ENCODE assay signal across 8 mouse cellular contexts in the genomic region with DNA sequence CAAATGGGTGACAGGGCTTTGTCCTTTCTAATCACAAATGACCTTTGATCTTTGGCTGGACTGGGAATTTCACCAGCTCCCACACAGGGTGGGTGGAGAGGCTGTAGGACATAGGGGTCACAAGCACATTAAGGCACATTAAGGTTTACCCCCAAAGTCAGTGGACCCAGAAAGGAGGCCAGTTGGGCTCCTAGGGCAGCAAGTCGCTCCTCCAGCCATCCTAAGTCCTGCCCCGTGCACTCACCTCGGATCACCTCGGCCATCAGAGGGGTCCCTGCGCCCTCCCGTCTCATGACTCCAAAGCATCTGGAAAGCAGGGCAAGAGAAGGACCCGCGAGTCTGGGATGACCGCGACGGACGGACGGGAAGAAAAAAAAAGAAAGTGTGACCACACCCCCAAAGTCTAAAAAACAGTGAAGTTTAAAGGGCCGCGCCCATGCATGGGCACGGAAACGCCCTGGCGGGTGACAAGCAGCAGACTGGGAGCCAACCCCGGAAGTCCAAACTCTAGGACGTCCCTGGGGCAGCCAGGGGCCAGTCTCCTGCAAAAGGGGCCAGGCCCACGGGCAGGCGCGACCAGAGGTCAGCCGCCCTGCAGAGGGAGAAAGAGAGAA. TPM values are rescaled to one million over a fixed set of nuclear protein-coding genes. Genes with fewer than 3 reads are reported as not detected.
A peak's percentile ranks its signal among the peaks of the same experiment; 100 is the strongest.
DNase-seq lines count a peak whose midpoint lies in the region; ATAC-seq and TF ChIP-seq lines count a peak whose summit lies in the region.

No protein-coding gene starts in this region.

- in situ Hi-C loops in CH12.LX (cut with MboI; ENCODE audit: low pct_ligation_motif_present, low pct_unique_long_range_greater_than_20kb, low sequenced_read_pairs), result loop anchor here (5.0 to 10.0 kb wide), 2 partner anchors 64 to 197 kb away; a partner anchor contains a TSS

- no peaks in the 10 kb centered on the region for H3K27me3 ChIP-seq in CH12.LX (replicated peaks)
- H3K27me3 ChIP-seq in forebrain, embryonic 10.5 days (ENCODE audit: poor library complexity, severe bottlenecking), result no peaks in the 10 kb centered on the region
- H3K27me3 ChIP-seq in limb, embryonic 12.5 days, result no peaks in the 10 kb centered on the region
- peaks cover 9% of the 10 kb centered on the region; the same call in 1 of the 2 replicates for H3K27me3 ChIP-seq in midbrain, embryonic 12.5 days
- no peaks in the 10 kb centered on the region for H3K27me3 ChIP-seq in stomach, embryonic 16.5 days (ENCODE audit: control insufficient read depth, insufficient read depth, low read length)

- TF ChIP-seq CTCF in CH12.LX (conservative IDR thresholded peaks at IDR 0.05 in 1 of 2, IDR thresholded peaks at IDR 0.05 in 1 of 2; ENCODE audit: low read depth in 2 of 2, low read length in 2 of 2), result no peak

- no peak for TF ChIP-seq RAD21 in CH12.LX (IDR thresholded peaks at IDR 0.05; ENCODE audit: low read depth, low read length)

- peak overlapping the region; percentile 54 for H3K27ac ChIP-seq in CH12.LX (ENCODE audit: insufficient read depth, low read depth)
- H3K27ac ChIP-seq in forebrain, embryonic 10.5 days, result peak overlapping the region; percentile 77
- no peak overlapping the region for H3K27ac ChIP-seq in limb, embryonic 12.5 days
- no peak overlapping the region for H3K27ac ChIP-seq in midbrain, embryonic 12.5 days (replicated peaks)
- H3K27ac ChIP-seq in stomach, embryonic 16.5 days (ENCODE audit: low read length), result peak overlapping the region; percentile 76

- ATAC-seq in limb, embryonic 12.5 days (ENCODE audit: insufficient number of reproducible peaks, insufficient read depth, low FRiP score, low TSS enrichment, low read depth), result peak; percentile 67
- peak; percentile 75 for ATAC-seq in midbrain, embryonic 12.5 days (ENCODE audit: low FRiP score, low read depth)
- ATAC-seq in stomach, embryonic 16.5 days (ENCODE audit: insufficient read depth, low FRiP score), result peak; percentile 91

- peak overlapping the region; percentile 55 for H3K9ac ChIP-seq in CH12.LX (ENCODE audit: insufficient read depth, low read depth)
- peak overlapping the region; percentile 56 for H3K9ac ChIP-seq in limb, embryonic 12.5 days (replicated peaks)
- peak overlapping the region; percentile 54 for H3K9ac ChIP-seq in midbrain, embryonic 12.5 days (replicated peaks)
- peak overlapping the region; percentile 81 for H3K9ac ChIP-seq in stomach, embryonic 16.5 days (ENCODE audit: low read length)

- peak overlapping the region; percentile 71 to 86 (median 76) for H3K4me3 ChIP-seq in CH12.LX (replicated peaks in 1 of 3; ENCODE audit: low read depth in 2 of 3, low read length in 2 of 3, poor library complexity in 1 of 3)
- peak overlapping the region; percentile 60 for H3K4me3 ChIP-seq in forebrain, embryonic 10.5 days
- peak overlapping the region; percentile 57 for H3K4me3 ChIP-seq in limb, embryonic 12.5 days (replicated peaks)
- peak overlapping the region; percentile 46 for H3K4me3 ChIP-seq in midbrain, embryonic 12.5 days
- H3K4me3 ChIP-seq in stomach, embryonic 16.5 days (replicated peaks; ENCODE audit: low read length), result peak overlapping the region; percentile 64

- no peak for TF ChIP-seq EP300 in CH12.LX (IDR thresholded peaks at IDR 0.05; ENCODE audit: low read length)

- dilution Hi-C loops in CH12.LX (cut with MboI; ENCODE audit: extremely low pct_ligation_motif_present, extremely low pct_unique_long_range_greater_than_20kb, low sequenced_read_pairs), result no loop called here

- WGBS in forebrain, embryonic 10.5 days, result 2% methylated on average over 24 of the region's 24 CpGs
- WGBS in limb, embryonic 12.5 days, result 1% methylated on average over 24 of the region's 24 CpGs
- 1% methylated on average over 24 of the region's 24 CpGs for WGBS in midbrain, embryonic 12.5 days
- WGBS in stomach, embryonic 16.5 days, result 1% methylated on average over 24 of the region's 24 CpGs

- H3K36me3 ChIP-seq in CH12.LX (replicated peaks in 1 of 2; ENCODE audit: control insufficient read depth in 1 of 2, insufficient read depth in 1 of 2, low read length in 1 of 2), result peaks cover 0 to 7% of the 10 kb centered on the region in 2 experiments
- H3K36me3 ChIP-seq in forebrain, embryonic 10.5 days (replicated peaks), result 0 out of 2 replicates have a peak, but pooled peaks cover 2% of the 10 kb centered on the region
- H3K36me3 ChIP-seq in limb, embryonic 12.5 days, result no peaks in the 10 kb centered on the region
- no peaks in the 10 kb centered on the region for H3K36me3 ChIP-seq in midbrain, embryonic 12.5 days
- H3K36me3 ChIP-seq in stomach, embryonic 16.5 days (ENCODE audit: control insufficient read depth, insufficient read depth, low read length), result no peaks in the 10 kb centered on the region

- H3K9me3 ChIP-seq in CH12.LX (replicated peaks; ENCODE audit: low read length), result no peaks in the 10 kb centered on the region
- H3K9me3 ChIP-seq in forebrain, embryonic 10.5 days, result no peaks in the 10 kb centered on the region
- H3K9me3 ChIP-seq in limb, embryonic 12.5 days, result no peaks in the 10 kb centered on the region
- H3K9me3 ChIP-seq in midbrain, embryonic 12.5 days, result no peaks in the 10 kb centered on the region
- no peaks in the 10 kb centered on the region for H3K9me3 ChIP-seq in stomach, embryonic 16.5 days (replicated peaks; ENCODE audit: control insufficient read depth, low read length)

- H3K4me1 ChIP-seq in CH12.LX (ENCODE audit: control insufficient read depth in 1 of 2, insufficient read depth in 2 of 2), result peaks cover 4 to 50% of the 10 kb centered on the region in 2 experiments; a peak in 3 of 4 replicates
- H3K4me1 ChIP-seq in forebrain, embryonic 10.5 days, result peaks cover 26% of the 10 kb centered on the region
- peaks cover 11% of the 10 kb centered on the region for H3K4me1 ChIP-seq in limb, embryonic 12.5 days (replicated peaks)
- H3K4me1 ChIP-seq in midbrain, embryonic 12.5 days, result peaks cover 9% of the 10 kb centered on the region; the same call in 1 of the 2 replicates
- H3K4me1 ChIP-seq in stomach, embryonic 16.5 days (ENCODE audit: control insufficient read depth, insufficient read depth, low read length), result no peaks in the 10 kb centered on the region

- H3K79me2 ChIP-seq in CH12.LX (replicated peaks; ENCODE audit: control insufficient read depth, extremely low read depth, insufficient read depth, poor library complexity, severe bottlenecking), result no peaks in the 10 kb centered on the region

- DNase-seq in CH12.LX (ENCODE audit: extremely low read depth), result peak; percentile 72
- DNase-seq in adrenal gland, adult 8-10 months, result peak; percentile 62
- DNase-seq in forebrain, embryonic 10.5 days (ENCODE audit: extremely low spot score, low spot score), result no peak
- peak; percentile 70 for DNase-seq in heart, postnatal 4 days
- no peak for DNase-seq in right cerebral cortex, adult 2 months (ENCODE audit: low spot score in 2 of 2)

- peak; percentile 82 for TF ChIP-seq POLR2A in CH12.LX (IDR thresholded peaks at IDR 0.05; ENCODE audit: low read depth, low read length)

- peak overlapping the region; percentile 74 for H3K4me2 ChIP-seq in CH12.LX (ENCODE audit: insufficient read depth, low read depth, poor library complexity, severe bottlenecking)
- H3K4me2 ChIP-seq in limb, embryonic 12.5 days, result peak overlapping the region; percentile 92
- peak overlapping the region; percentile 88 for H3K4me2 ChIP-seq in midbrain, embryonic 12.5 days (replicated peaks)
- peak overlapping the region; percentile 93 for H3K4me2 ChIP-seq in stomach, embryonic 16.5 days (ENCODE audit: low read depth, low read length)

TF ChIP-seq in CH12.LX, 34 proteins besides CTCF, POLR2A, EP300 and RAD21 (continues in another document):
- no peak for TF ChIP-seq CHD2 (IDR thresholded peaks at IDR 0.05; ENCODE audit: low read length)
- TF ChIP-seq JUN (IDR thresholded peaks at IDR 0.05; ENCODE audit: insufficient read depth, low read depth, low read length), result no peak
- no peak for TF ChIP-seq USF2 (conservative IDR thresholded peaks at IDR 0.05; ENCODE audit: low read depth, low read length)
- no peak for TF ChIP-seq NRF1 (IDR thresholded peaks at IDR 0.05; ENCODE audit: low read depth, low read length)
- peak; percentile 94 for TF ChIP-seq ELF1 (IDR thresholded peaks at IDR 0.05; ENCODE audit: low read depth, low read length)
- TF ChIP-seq SIN3A (IDR thresholded peaks at IDR 0.05; ENCODE audit: low read length), result peak; percentile 91
- 0 out of 2 replicates have a peak, but pooled peaks have one; percentile 32 for TF ChIP-seq IRF4 (IDR thresholded peaks at IDR 0.05; ENCODE audit: low read depth, low read length)
- TF ChIP-seq GABPA (IDR thresholded peaks at IDR 0.05; ENCODE audit: insufficient replicate concordance, low read depth, low read length), result no peak
- TF ChIP-seq JUND (conservative IDR thresholded peaks at IDR 0.05; ENCODE audit: low read depth, low read length), result no peak
- no peak for TF ChIP-seq USF1 (IDR thresholded peaks at IDR 0.05; ENCODE audit: low read depth, low read length)
- TF ChIP-seq RCOR1 (conservative IDR thresholded peaks at IDR 0.05; ENCODE audit: low read depth, low read length), result no peak
- TF ChIP-seq MAZ (IDR thresholded peaks at IDR 0.05; ENCODE audit: low read depth, low read length), result no peak
- no peak for TF ChIP-seq ZC3H11A (IDR thresholded peaks at IDR 0.05; ENCODE audit: low read depth, low read length)
- 0 out of 2 replicates have a peak, but pooled peaks have one; percentile 0 for TF ChIP-seq ZMIZ1 (IDR thresholded peaks at IDR 0.05; ENCODE audit: low read depth, low read length)
- peak; percentile 93; the same call in 1 of the 2 replicates for TF ChIP-seq MXI1 (IDR thresholded peaks at IDR 0.05; ENCODE audit: low read depth, low read length)
- TF ChIP-seq ZKSCAN1 (IDR thresholded peaks at IDR 0.05; ENCODE audit: borderline replicate concordance, low read depth, low read length), result no peak
- TF ChIP-seq TCF12 (IDR thresholded peaks at IDR 0.05; ENCODE audit: low read depth, low read length), result peak; percentile 66
- TF ChIP-seq TBP (conservative IDR thresholded peaks at IDR 0.05; ENCODE audit: low read depth, low read length), result 0 out of 2 replicates have a peak, but pooled peaks have one; percentile 19
- TF ChIP-seq BHLHE40 (IDR thresholded peaks at IDR 0.05; ENCODE audit: low read depth, low read length), result peak; percentile 84
- no peak for TF ChIP-seq MAFK (IDR thresholded peaks at IDR 0.05; ENCODE audit: insufficient replicate concordance, low read length)

RNA-seq across cellular contexts. Expression of a gene that starts 26.8 kb away (rescaled TPM):
- 2.9 and 5.5 TPM in 2 replicates for total RNA-seq in CH12.LX (2012; rRNA removed)
- total RNA-seq in CH12.LX (2014; rRNA removed), result 2.7 and 3.8 TPM in 2 replicates
- polyA plus RNA-seq in CH12.LX (2012; ENCODE audit: insufficient read length, low read depth), result 4.6 and 4.8 TPM in 2 replicates
- total RNA-seq in adrenal gland, adult 8-10 months (2022), result 10 to 100 TPM; 11.0 to 21.2 (median 15.8) TPM
- polyA plus RNA-seq in forebrain, embryonic 10.5 days (2016; fragmentation: Nextera tagmentation; extraction: Ambion mirVana), result 18.8 TPM in 2 replicates
- total RNA-seq in heart, postnatal 4 days (2021), result 10 to 100 TPM; 10.8 to 11.4 TPM
- 29.6 and 29.8 TPM in 2 replicates for polyA plus RNA-seq in limb, embryonic 12.5 days (2016; fragmentation: Nextera tagmentation; extraction: Ambion mirVana)
- 6.7 and 9.1 TPM in 2 replicates for polyA plus RNA-seq in midbrain, embryonic 12.5 days (2016; fragmentation: Nextera tagmentation; extraction: Ambion mirVana)
- polyA plus RNA-seq in stomach, embryonic 16.5 days (2015; fragmentation: Nextera tagmentation; extraction: Ambion mirVana), result 25.2 and 28.9 TPM in 2 replicates

Comparison
In these comparisons a context has a peak if more than half of its experiments do, and no peak if none do; other contexts are left out.
1. DNase-seq: peak in CH12.LX (single experiment), adrenal gland, adult 8-10 months (single experiment) and heart, postnatal 4 days (single experiment); none in forebrain, embryonic 10.5 days (single experiment) and right cerebral cortex, adult 2 months (0 of 2).
2. H3K27ac ChIP-seq: peak in CH12.LX (single experiment), forebrain, embryonic 10.5 days (single experiment) and stomach, embryonic 16.5 days (single experiment); none in limb, embryonic 12.5 days (single experiment) and midbrain, embryonic 12.5 days (single experiment).
3. Peak in every context shown above with its lines, with median percentiles within 50 percentile points of each other: H3K4me2 ChIP-seq, H3K4me3 ChIP-seq, H3K9ac ChIP-seq and ATAC-seq.